Mouse (Mus musculus): ENCODE data around the gene Zar1l. TPM values are rescaled to one million over a fixed set of nuclear protein-coding genes. Genes with fewer than 3 reads are reported as not detected.

The Zar1l gene
- polyA plus RNA-seq, 1 experiment = not detected

DNA sequence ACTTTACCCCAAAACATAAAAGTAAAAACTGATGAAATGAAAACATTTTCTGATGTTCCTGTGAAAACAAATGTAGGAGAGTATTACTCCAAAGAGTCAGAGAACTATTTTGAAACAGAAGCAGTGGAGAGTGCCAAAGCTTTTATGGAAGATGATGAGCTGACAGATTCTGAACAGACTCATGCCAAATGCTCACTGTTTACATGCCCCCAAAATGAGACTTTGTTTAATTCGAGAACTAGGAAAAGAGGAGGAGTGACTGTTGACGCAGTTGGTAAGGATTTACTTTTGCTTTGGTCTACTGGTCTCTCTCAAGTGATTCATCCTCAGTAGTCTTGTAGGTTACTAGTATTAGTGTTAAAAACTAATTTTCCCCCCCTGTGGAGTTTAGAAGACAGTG lies 25.2 kb upstream of the Zar1l start:
- Histone ChIP-seq H3K4me3 (replicated peaks) (no peak overlapping the region), H3K36me3 (ENCODE audit: control insufficient read depth) (peaks cover 45% of the 10 kb centered on the region), H3K27me3 (ENCODE audit: control insufficient read depth) (no peaks in the 10 kb centered on the region), H3K4me1 (ENCODE audit: control insufficient read depth) (no peaks in the 10 kb centered on the region), H3K9me3 (ENCODE audit: control insufficient read depth, low read length) (peaks cover 37% of the 10 kb centered on the region)
- no peak for TF ChIP-seq TAL1 (IDR thresholded peaks at IDR 0.05; ENCODE audit: low read length)
- TF ChIP-seq GATA1 (IDR thresholded peaks at IDR 0.05; ENCODE audit: low read length) = no peak

- Histone ChIP-seq H3K27me3 (ENCODE audit: control insufficient read depth) (no peaks in the 10 kb centered on the region), H3K4me3 (replicated peaks) (no peak overlapping the region), H3K4me1 (ENCODE audit: control insufficient read depth) (no peaks in the 10 kb centered on the region), H3K36me3 (ENCODE audit: control insufficient read depth) (peaks cover 57% of the 10 kb centered on the region), H3K9me3 (ENCODE audit: control insufficient read depth, low read length) (peaks cover 43% of the 10 kb centered on the region)
- TF ChIP-seq GATA1 (IDR thresholded peaks at IDR 0.05; ENCODE audit: low read length) (no peak), TAL1 (IDR thresholded peaks at IDR 0.05; ENCODE audit: low read length) (no peak)
These were observed 23.3 kb upstream of the Zar1l start for GRCm38 (mm10) chr5:150541302-150541701.

DNA sequence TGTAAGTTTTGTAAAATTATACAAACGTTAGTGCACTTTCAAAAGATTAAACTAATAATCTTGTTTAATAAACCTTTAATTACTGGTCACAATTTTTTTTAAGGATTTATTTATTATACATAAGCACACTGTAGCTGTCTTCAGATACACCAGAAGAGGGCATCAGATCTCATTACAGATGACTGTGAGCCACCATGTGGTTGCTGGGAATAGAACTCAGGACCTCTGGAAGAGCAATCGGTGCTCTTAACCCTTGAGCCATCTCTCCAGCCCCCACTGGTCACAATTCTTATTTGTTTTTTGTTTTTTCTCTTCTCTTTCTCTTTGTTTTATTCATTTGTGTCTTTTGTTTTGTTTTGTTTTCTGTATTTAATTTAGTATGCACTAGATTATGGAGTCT lies 7.3 kb upstream of the Zar1l start:
- H3K27me3 ChIP-seq (ENCODE audit: control insufficient read depth) = no peaks in the 10 kb centered on the region
- H3K4me3 ChIP-seq (replicated peaks) = no peak overlapping the region
- peaks cover 61% of the 10 kb centered on the region for H3K4me1 ChIP-seq (ENCODE audit: control insufficient read depth)
- TF ChIP-seq TAL1 (IDR thresholded peaks at IDR 0.05; ENCODE audit: low read length) (no peak), GATA1 (IDR thresholded peaks at IDR 0.05; ENCODE audit: low read length) (no peak)
- H3K36me3 ChIP-seq (ENCODE audit: control insufficient read depth) = peaks cover 55% of the 10 kb centered on the region
- peaks cover 8% of the 10 kb centered on the region for H3K9me3 ChIP-seq (ENCODE audit: control insufficient read depth, low read length)

DNA sequence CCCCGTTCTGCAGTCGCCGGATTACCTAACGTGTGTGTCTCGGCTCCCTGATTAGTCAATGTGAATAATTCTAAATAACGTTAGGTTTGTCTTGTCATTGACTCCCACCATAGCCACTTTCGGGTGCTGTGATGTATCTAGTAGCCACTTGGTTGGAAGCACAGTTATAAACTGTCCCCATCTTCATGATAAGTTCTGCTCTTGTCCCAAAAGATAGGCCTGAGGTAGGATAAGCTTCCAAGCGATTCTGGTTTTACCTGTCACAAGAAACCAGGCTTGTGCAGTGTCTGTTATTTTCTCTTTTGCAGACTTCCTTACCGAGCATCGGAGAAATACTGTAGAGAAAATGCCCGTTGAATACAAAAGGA lies 4.9 kb upstream of the Zar1l start:
- H3K4me3 ChIP-seq (replicated peaks) = peak overlapping the region; percentile 88
- H3K36me3 ChIP-seq (ENCODE audit: control insufficient read depth) = peaks cover 33% of the 10 kb centered on the region
- no peaks in the 10 kb centered on the region for H3K27me3 ChIP-seq (ENCODE audit: control insufficient read depth)
- H3K9me3 ChIP-seq (ENCODE audit: control insufficient read depth, low read length) = peaks cover 8% of the 10 kb centered on the region
- TF ChIP-seq GATA1 (IDR thresholded peaks at IDR 0.05; ENCODE audit: low read length) (no peak), TAL1 (IDR thresholded peaks at IDR 0.05; ENCODE audit: low read length) (no peak)
- peaks cover 46% of the 10 kb centered on the region for H3K4me1 ChIP-seq (ENCODE audit: control insufficient read depth)

- Histone ChIP-seq H3K9me3 (ENCODE audit: control insufficient read depth, low read length) (peaks cover 8% of the 10 kb centered on the region), H3K27me3 (ENCODE audit: control insufficient read depth) (peaks cover 4% of the 10 kb centered on the region), H3K4me3 (replicated peaks) (peak within 1 kb of the TSS; percentile 88), H3K4me1 (ENCODE audit: control insufficient read depth) (peaks cover 44% of the 10 kb centered on the region), H3K36me3 (ENCODE audit: control insufficient read depth) (peaks cover 31% of the 10 kb centered on the region)
- no peak for TF ChIP-seq GATA1 (IDR thresholded peaks at IDR 0.05; ENCODE audit: low read length)
- TF ChIP-seq TAL1 (IDR thresholded peaks at IDR 0.05; ENCODE audit: low read length) = no peak
These were observed 4.2 kb upstream of the Zar1l start, which contains the start of gene Brca2 for GRCm38 (mm10) chr5:150521937-150522866. Brca2 (plus strand) TSS chr5:150522630.

DNA sequence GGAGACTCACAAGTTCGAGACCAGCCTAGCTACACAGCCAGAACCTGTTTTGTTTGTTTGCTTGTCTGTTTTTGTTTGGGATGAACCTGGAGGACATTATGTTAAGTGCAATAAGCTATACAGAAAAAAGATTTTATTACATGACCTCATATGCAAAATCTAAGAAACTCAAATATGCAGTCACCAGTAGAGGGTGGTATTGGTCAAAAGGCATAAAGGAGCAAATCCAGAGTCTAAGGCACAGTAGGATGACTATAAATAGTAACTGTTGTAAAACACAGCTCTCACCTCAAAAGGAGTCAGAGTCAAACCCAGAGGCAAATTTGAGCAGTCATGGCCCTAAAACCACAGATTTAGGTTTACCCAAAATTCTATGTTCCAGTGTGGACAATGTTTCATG lies 1.6 kb upstream of the Zar1l start:
- no peak for TF ChIP-seq TAL1 (IDR thresholded peaks at IDR 0.05; ENCODE audit: low read length)
- TF ChIP-seq GATA1 (IDR thresholded peaks at IDR 0.05; ENCODE audit: low read length) = no peak
- peaks cover 10% of the 10 kb centered on the region for H3K36me3 ChIP-seq (ENCODE audit: control insufficient read depth)
- no peak overlapping the region for H3K4me3 ChIP-seq (replicated peaks)
- H3K27me3 ChIP-seq (ENCODE audit: control insufficient read depth) = peaks cover 7% of the 10 kb centered on the region
- no peaks in the 10 kb centered on the region for H3K9me3 ChIP-seq (ENCODE audit: control insufficient read depth, low read length)
- H3K4me1 ChIP-seq (ENCODE audit: control insufficient read depth) = peaks cover 28% of the 10 kb centered on the region

DNA sequence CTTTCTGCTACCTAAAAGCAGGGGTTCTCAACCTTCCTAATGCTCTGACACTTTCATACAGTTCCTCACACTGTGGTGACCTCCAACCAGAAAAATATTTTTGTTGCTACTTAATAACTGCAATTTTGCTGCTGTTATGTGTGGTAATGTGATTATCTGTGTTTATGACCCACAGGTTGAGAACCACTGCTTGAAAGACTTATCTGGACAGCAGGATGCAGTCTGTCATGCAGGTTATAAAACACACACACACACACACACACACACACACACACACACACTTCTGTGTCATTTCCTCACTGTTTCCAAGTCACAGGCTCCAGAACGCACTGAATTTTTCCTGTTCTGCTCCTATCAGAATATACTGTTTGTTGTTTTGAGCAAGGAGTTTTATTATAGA lies 3.9 kb downstream of the Zar1l start:
- peaks cover 7% of the 10 kb centered on the region for H3K27me3 ChIP-seq (ENCODE audit: control insufficient read depth)
- H3K36me3 ChIP-seq (ENCODE audit: control insufficient read depth) = no peaks in the 10 kb centered on the region
- no peak for TF ChIP-seq TAL1 (IDR thresholded peaks at IDR 0.05; ENCODE audit: low read length)
- TF ChIP-seq GATA1 (IDR thresholded peaks at IDR 0.05; ENCODE audit: low read length) = no peak
- no peaks in the 10 kb centered on the region; the same call in 1 of the 2 replicates for H3K4me1 ChIP-seq (ENCODE audit: control insufficient read depth)
- peaks cover 4% of the 10 kb centered on the region for H3K9me3 ChIP-seq (ENCODE audit: control insufficient read depth, low read length)
- no peak overlapping the region for H3K4me3 ChIP-seq (replicated peaks)

DNA sequence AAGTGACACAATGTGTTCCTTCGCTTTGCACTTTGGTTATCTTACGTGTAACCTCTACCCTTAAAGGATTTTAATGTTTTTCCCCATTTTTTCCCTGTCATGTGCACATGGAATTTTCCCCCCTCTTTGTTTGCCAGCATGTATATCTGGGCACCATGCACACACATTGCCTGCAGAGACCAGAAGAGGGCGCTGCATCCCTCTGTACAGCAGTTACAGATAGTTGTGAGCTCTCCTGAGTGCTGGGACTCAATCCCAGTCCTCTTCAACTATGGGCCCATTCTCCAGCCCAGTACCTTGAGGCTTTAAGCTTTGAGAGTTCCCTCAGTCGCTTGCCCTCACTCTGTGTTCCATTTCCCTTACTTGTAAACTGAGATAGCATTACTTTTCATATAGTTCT lies 4.7 kb downstream of the Zar1l start:
- peaks cover 7% of the 10 kb centered on the region for H3K27me3 ChIP-seq (ENCODE audit: control insufficient read depth)
- H3K9me3 ChIP-seq (ENCODE audit: control insufficient read depth, low read length) = peaks cover 4% of the 10 kb centered on the region
- H3K4me3 ChIP-seq (replicated peaks) = no peak overlapping the region
- H3K36me3 ChIP-seq (ENCODE audit: control insufficient read depth) = no peaks in the 10 kb centered on the region
- no peaks in the 10 kb centered on the region; the same call in 1 of the 2 replicates for H3K4me1 ChIP-seq (ENCODE audit: control insufficient read depth)
- TF ChIP-seq GATA1 (IDR thresholded peaks at IDR 0.05; ENCODE audit: low read length) (no peak), TAL1 (IDR thresholded peaks at IDR 0.05; ENCODE audit: low read length) (no peak)

- H3K4me1 ChIP-seq (ENCODE audit: control insufficient read depth) = no peaks in the 10 kb centered on the region
- H3K9me3 ChIP-seq (ENCODE audit: control insufficient read depth, low read length) = peaks cover 4% of the 10 kb centered on the region
- H3K27me3 ChIP-seq (ENCODE audit: control insufficient read depth) = no peaks in the 10 kb centered on the region
- no peaks in the 10 kb centered on the region for H3K36me3 ChIP-seq (ENCODE audit: control insufficient read depth)
- H3K4me3 ChIP-seq (replicated peaks) = no peak overlapping the region
- TF ChIP-seq TAL1 (IDR thresholded peaks at IDR 0.05; ENCODE audit: low read length) (no peak), GATA1 (IDR thresholded peaks at IDR 0.05; ENCODE audit: low read length) (no peak)
These were observed 7.3 kb downstream of the Zar1l start for GRCm38 (mm10) chr5:150510451-150511225.
